In genomic region chr11:116491338-116491737, GRCm38 (mm10) we compare ENCODE assay signal across 9 mouse cellular contexts. TPM values are rescaled to one million over a fixed set of nuclear protein-coding genes. Genes with fewer than 3 reads are reported as not detected.
A peak's percentile ranks its signal among the peaks of the same experiment; 100 is the strongest.
DNase-seq lines count a peak whose midpoint lies in the region; ATAC-seq and TF ChIP-seq lines count a peak whose summit lies in the region.
"Had no signal": no experiment of that assay in that cellular context is flagged by ENCODE, and none has a peak within 500 bp of the region (broad histone marks: within the 10 kb centered on the region; RNA-seq: fewer than 3 reads in every experiment).

No protein-coding gene starts in this region.

- H3K9me3 ChIP-seq in kidney, embryonic 15.5 days (replicated peaks), result no peaks in the 10 kb centered on the region
- H3K9me3 ChIP-seq in liver, embryonic 14.5 days (ENCODE audit: control insufficient read depth, low read length), result no peaks in the 10 kb centered on the region

- no peaks in the 10 kb centered on the region for H3K27me3 ChIP-seq in cerebellum, adult 2 months (ENCODE audit: control insufficient read depth, insufficient read depth, low read length)
- no peaks in the 10 kb centered on the region for H3K27me3 ChIP-seq in kidney, embryonic 15.5 days
- H3K27me3 ChIP-seq in liver, embryonic 14.5 days (ENCODE audit: control insufficient read depth, insufficient read depth, low read length), result no peaks in the 10 kb centered on the region

- no peak overlapping the region for H3K4me3 ChIP-seq in cerebellum, adult 2 months (replicated peaks; ENCODE audit: insufficient read depth, low read depth, low read length)
- 0 out of 2 replicates have a peak overlapping the region, but pooled peaks have one; percentile 86 for H3K4me3 ChIP-seq in kidney, embryonic 15.5 days (replicated peaks)
- no peak overlapping the region for H3K4me3 ChIP-seq in liver, embryonic 14.5 days (ENCODE audit: insufficient read depth in 1 of 2, low read depth in 2 of 2, low read length in 2 of 2)

- TF ChIP-seq POLR2A in cerebellum, adult 2 months (IDR thresholded peaks at IDR 0.05; ENCODE audit: borderline replicate concordance, insufficient read depth, low read length), result no peak

- peak; percentile 16 for DNase-seq in cerebellum, adult 9-11 months
- no peak for DNase-seq in cerebellum, adult 2 months
- no peak for DNase-seq in kidney, postnatal 10 days
- DNase-seq in ZHBTc4 (ENCODE audit: low read depth, low spot score), result peak; percentile 37
- no peak for DNase-seq in liver, embryonic 14.5 days (ENCODE audit: low read depth in 3 of 3, low spot score in 3 of 3)
- DNase-seq in thymus, postnatal 14 days, result no peak
- DNase-seq in layer of hippocampus, adult 9-11 months, result no peak

- no peak overlapping the region for H3K9ac ChIP-seq in kidney, embryonic 15.5 days
- no peak overlapping the region for H3K9ac ChIP-seq in liver, embryonic 14.5 days (replicated peaks)

- peaks cover 24% of the 10 kb centered on the region for H3K36me3 ChIP-seq in kidney, embryonic 15.5 days
- no peaks in the 10 kb centered on the region for H3K36me3 ChIP-seq in liver, embryonic 14.5 days (replicated peaks; ENCODE audit: control insufficient read depth, insufficient read depth, low read depth)

- no peak overlapping the region for H3K27ac ChIP-seq in cerebellum, adult 2 months (ENCODE audit: insufficient read depth, low read length)
- peak overlapping the region; percentile 94; the same call in 1 of the 2 replicates for H3K27ac ChIP-seq in kidney, embryonic 15.5 days
- no peak overlapping the region for H3K27ac ChIP-seq in liver, embryonic 14.5 days

- no peak for TF ChIP-seq EP300 in liver, embryonic 14.5 days (IDR thresholded peaks at IDR 0.05; ENCODE audit: low read depth)

- no peak for ATAC-seq in kidney, embryonic 15.5 days (replicated peaks; ENCODE audit: low FRiP score)
- ATAC-seq in liver, embryonic 14.5 days (ENCODE audit: insufficient read depth), result no peak

- H3K4me1 ChIP-seq in cerebellum, adult 2 months (ENCODE audit: control insufficient read depth, insufficient read depth, low read length), result no peaks in the 10 kb centered on the region
- peaks cover 29% of the 10 kb centered on the region for H3K4me1 ChIP-seq in kidney, embryonic 15.5 days
- H3K4me1 ChIP-seq in liver, embryonic 14.5 days (replicated peaks; ENCODE audit: control insufficient read depth in 2 of 2, insufficient read depth in 2 of 2, low read length in 1 of 2), result peaks cover 5 to 11% of the 10 kb centered on the region in 2 experiments

- H3K4me2 ChIP-seq in kidney, embryonic 15.5 days, result no peak overlapping the region; the same call in 1 of the 2 replicates
- peak overlapping the region; percentile 71 for H3K4me2 ChIP-seq in liver, embryonic 14.5 days (ENCODE audit: low read depth)

- WGBS in cerebellum, adult 2 months, result 58% methylated on average over 6 of the region's 6 CpGs
- WGBS in kidney, embryonic 15.5 days, result 68% methylated on average over 6 of the region's 6 CpGs
- 57% methylated on average over 6 of the region's 6 CpGs for WGBS in liver, embryonic 14.5 days (ENCODE audit: insufficient replicate concordance)

- no peak for TF ChIP-seq CTCF in cerebellum, adult 2 months (IDR thresholded peaks at IDR 0.05; ENCODE audit: borderline replicate concordance, insufficient read depth, low read depth, low read length)
- TF ChIP-seq CTCF in liver, embryonic 14.5 days (IDR thresholded peaks at IDR 0.05; ENCODE audit: low read depth), result peak; percentile 20; the same call in 1 of the 2 replicates

RNA-seq across cellular contexts. Expression of gene Prpsap1, which starts 2.7 kb away (rescaled TPM):
- 114 and 129 TPM in 2 replicates for polyA plus RNA-seq in cerebellum, adult 2 months (2012; rRNA removed)
- 196 and 208 TPM in 2 replicates for polyA plus RNA-seq in kidney, embryonic 15.5 days (2015; fragmentation: Nextera tagmentation; extraction: Ambion mirVana)
- polyA plus RNA-seq in liver, embryonic 14.5 days (2012; rRNA removed), result 19.2 and 22.2 TPM in 2 replicates
- 38.4 and 40.4 TPM in 2 replicates for polyA plus RNA-seq in liver, embryonic 14.5 days (2014; fragmentation: Nextera tagmentation; extraction: Ambion mirVana)

RNA-seq across cellular contexts. Expression of gene Qrich2, which starts 25.3 kb away (rescaled TPM):
- polyA plus RNA-seq in cerebellum, adult 2 months (2012; rRNA removed), result 0.05 TPM in 1 of 2 replicates, not detected in the other
- polyA plus RNA-seq in kidney, embryonic 15.5 days (2015; fragmentation: Nextera tagmentation; extraction: Ambion mirVana), result 0.14 and 0.30 TPM in 2 replicates
- polyA plus RNA-seq in liver, embryonic 14.5 days (2012; rRNA removed), result 0.01 and 0.02 TPM in 2 replicates
- polyA plus RNA-seq in liver, embryonic 14.5 days (2014; fragmentation: Nextera tagmentation; extraction: Ambion mirVana), result 0.08 TPM in 1 of 2 replicates, not detected in the other
- polyA plus RNA-seq: macrophage had no signal

RNA-seq across cellular contexts. Expression of gene Sphk1, which starts 39.4 kb away (rescaled TPM):
- 9.0 and 9.7 TPM in 2 replicates for polyA plus RNA-seq in cerebellum, adult 2 months (2012; rRNA removed)
- polyA plus RNA-seq in kidney, embryonic 15.5 days (2015; fragmentation: Nextera tagmentation; extraction: Ambion mirVana), result 4.1 and 6.3 TPM in 2 replicates
- polyA plus RNA-seq in liver, embryonic 14.5 days (2012; rRNA removed), result 23.0 and 24.1 TPM in 2 replicates
- 26.8 and 32.2 TPM in 2 replicates for polyA plus RNA-seq in liver, embryonic 14.5 days (2014; fragmentation: Nextera tagmentation; extraction: Ambion mirVana)

RNA-seq across cellular contexts. Expression of gene Ubald2, which starts 57.4 kb away (rescaled TPM):
- polyA plus RNA-seq in cerebellum, adult 2 months (2012; rRNA removed), result 34.8 and 44.0 TPM in 2 replicates
- polyA plus RNA-seq in kidney, embryonic 15.5 days (2015; fragmentation: Nextera tagmentation; extraction: Ambion mirVana), result 45.7 and 58.1 TPM in 2 replicates
- 58.9 and 70.9 TPM in 2 replicates for polyA plus RNA-seq in liver, embryonic 14.5 days (2012; rRNA removed)
- 50.3 and 55.4 TPM in 2 replicates for polyA plus RNA-seq in liver, embryonic 14.5 days (2014; fragmentation: Nextera tagmentation; extraction: Ambion mirVana)

Comparison
In these comparisons a context has a peak if more than half of its experiments do, and no peak if none do; other contexts are left out.
1. DNase-seq: peak in cerebellum, adult 9-11 months (single experiment) and ZHBTc4 (single experiment); none in cerebellum, adult 2 months (0 of 2), kidney, postnatal 10 days (single experiment), liver, embryonic 14.5 days (0 of 3), thymus, postnatal 14 days (single experiment) and layer of hippocampus, adult 9-11 months (single experiment).